27 mouse cellular contexts compared by ENCODE assay signal in genomic region chr4:140716994-140717393, GRCm38 (mm10). TPM values are rescaled to one million over a fixed set of nuclear protein-coding genes. Genes with fewer than 3 reads are reported as not detected.
"Had no signal": no experiment of that assay in that cellular context is flagged by ENCODE, and none has a peak within 500 bp of the region (broad histone marks: within the 10 kb centered on the region; RNA-seq: fewer than 3 reads in every experiment).

No protein-coding gene starts in this region.

- H3K4me3 ChIP-seq: liver, embryonic 12.5 days; megakaryocyte, embryonic 14.5 days; midbrain, embryonic 13.5 days; midbrain, embryonic 15.5 days; neural tube, embryonic 13.5 days; neural tube, embryonic 15.5 days had no signal

- H3K27me3 ChIP-seq: liver, embryonic 12.5 days; megakaryocyte, embryonic 14.5 days; midbrain, embryonic 13.5 days; midbrain, embryonic 15.5 days; neural tube, embryonic 13.5 days; neural tube, embryonic 15.5 days had no signal

- H3K27ac ChIP-seq: liver, embryonic 12.5 days; liver, embryonic 14.5 days; macrophage; midbrain, embryonic 13.5 days; midbrain, embryonic 15.5 days; neural tube, embryonic 13.5 days; neural tube, embryonic 15.5 days had no signal

- DNase-seq: lung, adult 18-20 months; lung, embryonic 14.5 days; lung, postnatal 10 days; lung, postnatal 36 days; retina, postnatal 1 day; right cerebral cortex, adult 18-20 months; right cerebral cortex, postnatal 25 days; right cerebral cortex, postnatal 4 days; spleen, adult 18-20 months had no signal

RNA-seq across cellular contexts. Expression of gene Padi6, which starts 25.4 kb away (rescaled TPM):
- total RNA-seq: liver, adult 2 months; megakaryocyte progenitor cell, adult 5-6 weeks; midbrain, postnatal 0 days; monocyte, adult 5-6 weeks had no signal
- polyA plus RNA-seq: liver, adult 2 months; liver, embryonic 12.5 days; liver, embryonic 14.5 days; liver, embryonic 16.5 days; lung, embryonic 14.5 days; lung, embryonic 16.5 days; macrophage; midbrain, embryonic 11.5 days; midbrain, embryonic 13.5 days; neural tube, embryonic 11.5 days; neural tube, embryonic 13.5 days; neural tube, embryonic 15.5 days; small intestine, adult 2 months; stomach, embryonic 14.5 days had no signal

RNA-seq across cellular contexts. Expression of gene Padi4, which starts 57.0 kb away (rescaled TPM):
- total RNA-seq: midbrain, postnatal 0 days had no signal
